Mouse (Mus musculus) forebrain, embryonic 12.5 days (tissue): ENCODE measurements around the gene Cdca4. TPM values are rescaled to one million over a fixed set of nuclear protein-coding genes. Genes with fewer than 3 reads are reported as not detected.

Experiments used
- ATAC-seq: fragments of 200-750 bp; cut with Nextera tagmentation; 2 replicates; pipeline ENCODE4 v1.8.0; 2017; ENCODE audit warnings: moderate TSS enrichment; ENCODE audit not compliant: low FRiP score
- H3K27ac ChIP-seq: fragments of 300-500 bp; sonication (generic); 2 replicates; pipeline ENCODE4 v1.5.1; 2016; ENCODE audit warnings: mild to moderate bottlenecking
- H3K27me3 ChIP-seq: fragments of 300-500 bp; sonication (generic); 2 replicates; pipeline ENCODE4 v1.6.1; 2016; ENCODE audit warnings: mild to moderate bottlenecking
- H3K36me3 ChIP-seq: fragments of 300-500 bp; sonication (generic); replicated peaks from 2 replicates; pipeline ENCODE4 v1.6.1; 2016; ENCODE audit warnings: mild to moderate bottlenecking
- H3K4me1 ChIP-seq: fragments of 300-500 bp; sonication (generic); 2 replicates; pipeline ENCODE4 v1.6.1; 2016
- H3K4me2 ChIP-seq: fragments of 300-500 bp; sonication (generic); 2 replicates; pipeline ENCODE4 v1.6.1; 2016; ENCODE audit warnings: mild to moderate bottlenecking, moderate library complexity
- H3K4me3 ChIP-seq: fragments of 300-500 bp; sonication (generic); replicated peaks from 2 replicates; pipeline ENCODE4 v1.5.1; 2016; ENCODE audit warnings: mild to moderate bottlenecking
- H3K9ac ChIP-seq: fragments of 300-500 bp; sonication (generic); 2 replicates; pipeline ENCODE4 v1.6.1; 2016; ENCODE audit warnings: mild to moderate bottlenecking
- H3K9me3 ChIP-seq: fragments of 300-500 bp; sonication (generic); 2 replicates; pipeline ENCODE4 v1.6.1; 2016
- WGBS: fragments of 180-500 bp; shearing (Covaris S2); methylation state at CpG from one replicate; pipeline ENCODE4 v1.1.7; 2016; 5-methylcytosine and 5-hydroxymethylcytosine counted together
- polyA plus RNA-seq: library from polyadenylated mRNA; unstranded; fragments of >200 nt; fragmentation: Nextera tagmentation; extraction: Ambion mirVana; gene quantifications from 2 replicates; pipeline ENCODE4 v1.2.1, GENCODE M21; 2016

Cdca4 gene
- polyA plus RNA-seq, 1 experiment from 2014 or later: 144 TPM

GRCm38 (mm10) chr12:112833527-112833926, 4.3 kb upstream of the Cdca4 start:
- 90% methylated on average over 6 of the region's 6 CpGs for WGBS
- Histone ChIP-seq H3K9ac (no peak overlapping the region), H3K27me3 (no peaks in the 10 kb centered on the region), H3K4me2 (no peak overlapping the region), H3K36me3 (peaks cover 18% of the 10 kb centered on the region), H3K4me1 (peaks cover 12% of the 10 kb centered on the region), H3K27ac (no peak overlapping the region), H3K4me3 (no peak overlapping the region), H3K9me3 (no peaks in the 10 kb centered on the region)
- ATAC-seq: no peak

DNA sequence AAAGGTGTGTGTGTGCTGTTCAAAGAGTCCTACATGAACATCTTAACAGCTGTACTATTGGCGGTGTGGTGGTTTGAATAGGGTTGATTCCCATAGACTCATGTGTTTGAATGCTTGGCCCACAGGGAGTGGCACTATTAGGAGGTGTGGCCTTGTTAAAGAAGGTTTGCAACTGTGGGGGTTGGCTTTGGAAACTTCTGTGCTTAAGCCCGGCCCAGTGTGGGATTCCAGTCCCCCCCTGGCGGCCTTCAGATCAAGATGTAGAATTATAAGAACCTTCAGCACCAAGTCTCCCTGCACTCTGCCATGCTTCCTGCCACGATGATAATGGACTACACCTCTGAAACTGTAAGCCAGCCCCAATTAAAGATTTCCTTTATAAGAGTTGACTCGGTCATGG, 3.2 kb upstream of the Cdca4 start:
- H3K4me1 ChIP-seq: peaks cover 19% of the 10 kb centered on the region
- no peak for ATAC-seq
- no peaks in the 10 kb centered on the region for H3K9me3 ChIP-seq
- H3K4me2 ChIP-seq: no peak overlapping the region
- no peak overlapping the region for H3K4me3 ChIP-seq
- no peaks in the 10 kb centered on the region for H3K27me3 ChIP-seq
- no peak overlapping the region for H3K27ac ChIP-seq
- H3K36me3 ChIP-seq: peaks cover 22% of the 10 kb centered on the region
- WGBS: 93% methylated on average over 5 of the region's 5 CpGs
- H3K9ac ChIP-seq: no peak overlapping the region

GRCm38 (mm10) chr12:112830570-112830969, 1.3 kb upstream of the Cdca4 start:
- Histone ChIP-seq H3K27me3 (no peaks in the 10 kb centered on the region), H3K27ac (no peak overlapping the region), H3K4me2 (peak overlapping the region; percentile 81), H3K9ac (peak overlapping the region; percentile 70), H3K4me3 (peak overlapping the region; percentile 95), H3K9me3 (no peaks in the 10 kb centered on the region), H3K4me1 (peaks cover 38% of the 10 kb centered on the region), H3K36me3 (peaks cover 39% of the 10 kb centered on the region)
- 80% methylated on average over 3 of the region's 3 CpGs for WGBS
- ATAC-seq: no peak

GRCm38 (mm10) chr12:112830141-112830540, 918 bp upstream of the Cdca4 start:
- WGBS: 34% methylated on average over 2 of the region's 2 CpGs
- ATAC-seq: peak; percentile 2; the same call in 1 of the 2 replicates
- Histone ChIP-seq H3K9me3 (no peaks in the 10 kb centered on the region), H3K27ac (peak overlapping the region; percentile 71), H3K4me1 (peaks cover 41% of the 10 kb centered on the region), H3K9ac (peak overlapping the region; percentile 70), H3K36me3 (peaks cover 42% of the 10 kb centered on the region), H3K27me3 (no peaks in the 10 kb centered on the region), H3K4me2 (peak overlapping the region; percentile 81), H3K4me3 (peak overlapping the region; percentile 95)

DNA sequence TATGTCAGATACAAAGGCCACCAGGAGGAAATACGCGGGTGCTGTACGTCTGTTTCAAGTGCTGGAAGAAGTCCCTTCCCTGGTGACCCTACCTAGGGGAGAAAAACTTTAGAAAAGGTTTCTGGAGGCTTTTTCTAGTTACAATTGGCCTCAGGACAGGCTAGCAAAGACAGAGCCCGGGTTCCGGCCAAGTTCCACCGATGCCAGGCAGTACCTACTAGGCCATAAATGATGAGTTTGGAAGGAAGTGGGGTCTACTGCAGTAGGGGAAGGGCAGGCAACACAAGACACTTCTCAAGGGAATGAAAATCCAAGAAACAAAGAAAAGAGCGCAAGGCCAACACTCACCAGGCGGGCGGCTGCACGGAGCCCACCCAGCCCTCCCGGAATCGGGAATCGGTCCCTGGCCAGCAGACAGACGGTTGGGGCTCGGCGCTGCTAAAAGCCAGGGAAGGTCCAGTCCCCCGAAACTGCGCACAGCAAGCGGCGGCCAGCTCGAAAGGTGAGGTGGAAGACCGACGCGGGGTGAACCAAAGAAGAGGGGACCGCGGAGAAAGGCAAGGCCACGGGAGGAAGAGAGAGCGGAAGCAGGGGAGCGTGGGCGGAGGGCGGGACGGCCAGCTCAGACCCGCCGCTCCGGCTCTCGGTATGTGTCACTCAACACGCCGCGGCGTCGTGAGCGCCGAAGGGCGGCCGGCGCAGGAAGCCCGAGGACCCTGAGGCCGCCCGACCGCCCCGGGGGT, 551 bp downstream of the Cdca4 start:
- peaks cover 56% of the 10 kb centered on the region for H3K36me3 ChIP-seq
- H3K4me1 ChIP-seq: peaks cover 55% of the 10 kb centered on the region
- WGBS: under 1% methylated on average over 51 of the region's 51 CpGs

GRCm38 (mm10) chr12:112825901-112826300, 3.3 kb downstream of the Cdca4 start:
- peak overlapping the region; percentile 88; the same call in 1 of the 2 replicates for H3K4me2 ChIP-seq
- ATAC-seq: no peak
- H3K27me3 ChIP-seq: no peaks in the 10 kb centered on the region
- peaks cover 63% of the 10 kb centered on the region for H3K4me1 ChIP-seq
- peaks cover 62% of the 10 kb centered on the region for H3K36me3 ChIP-seq
- H3K9ac ChIP-seq: 0 out of 2 replicates have a peak overlapping the region, but pooled peaks have one; percentile 99
- no peak overlapping the region for H3K27ac ChIP-seq
- 0 out of 2 replicates have a peak overlapping the region, but pooled peaks have one; percentile 2 for H3K4me3 ChIP-seq
- H3K9me3 ChIP-seq: no peaks in the 10 kb centered on the region
- WGBS: 92% methylated on average over 5 of the region's 5 CpGs

More for the DNA sequence above, 551 bp downstream of the Cdca4 start:
- ATAC-seq: peak; percentile 81
- peak overlapping the region; percentile 88 for H3K4me2 ChIP-seq
- H3K9ac ChIP-seq: peak overlapping the region; percentile 99
- no peaks in the 10 kb centered on the region for H3K27me3 ChIP-seq
- H3K4me3 ChIP-seq: peak overlapping the region; percentile 95
- no peaks in the 10 kb centered on the region for H3K9me3 ChIP-seq
- peak overlapping the region; percentile 96 for H3K27ac ChIP-seq

DNA sequence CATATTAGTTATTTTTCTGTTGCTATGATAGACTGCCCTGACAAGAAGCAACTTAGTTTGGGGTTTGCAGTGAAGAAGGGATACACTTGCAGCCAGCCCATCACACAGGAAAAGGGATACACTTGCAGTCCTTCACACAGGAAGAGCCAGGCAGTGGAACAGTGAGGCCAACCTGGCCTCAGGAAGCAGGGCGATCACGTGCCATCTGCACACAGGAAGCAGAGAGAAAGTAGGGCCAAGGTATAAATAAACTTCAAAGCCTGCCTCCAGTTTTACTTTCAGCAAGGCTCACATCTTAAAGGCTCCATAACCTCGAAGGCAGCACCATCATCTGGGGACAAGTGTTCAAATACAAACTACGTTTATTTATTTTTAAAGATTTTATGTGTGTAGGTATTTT, 6.0 kb downstream of the Cdca4 start:
- Histone ChIP-seq H3K9ac (peak overlapping the region; percentile 17; the same call in 1 of the 2 replicates), H3K9me3 (no peaks in the 10 kb centered on the region), H3K4me1 (peaks cover 55% of the 10 kb centered on the region), H3K4me3 (no peak overlapping the region), H3K36me3 (peaks cover 88% of the 10 kb centered on the region), H3K27me3 (no peaks in the 10 kb centered on the region), H3K4me2 (no peak overlapping the region), H3K27ac (no peak overlapping the region)
- no peak for ATAC-seq
- WGBS: 87% methylated on average over 4 of the region's 4 CpGs

GRCm38 (mm10) chr12:112822676-112823075, 6.5 kb downstream of the Cdca4 start:
- no peaks in the 10 kb centered on the region for H3K9me3 ChIP-seq
- H3K27ac ChIP-seq: no peak overlapping the region
- H3K27me3 ChIP-seq: no peaks in the 10 kb centered on the region
- no peak overlapping the region for H3K9ac ChIP-seq
- H3K36me3 ChIP-seq: peaks cover 92% of the 10 kb centered on the region
- WGBS: 90% methylated on average over 2 of the region's 2 CpGs
- H3K4me2 ChIP-seq: no peak overlapping the region
- H3K4me3 ChIP-seq: no peak overlapping the region
- ATAC-seq: no peak
- H3K4me1 ChIP-seq: peaks cover 50% of the 10 kb centered on the region

- ATAC-seq: no peak
- H3K4me3 ChIP-seq: no peak overlapping the region
- 93% methylated on average over 4 of the region's 4 CpGs for WGBS
- no peak overlapping the region for H3K27ac ChIP-seq
- H3K9ac ChIP-seq: no peak overlapping the region
- H3K27me3 ChIP-seq: no peaks in the 10 kb centered on the region
- H3K36me3 ChIP-seq: peaks cover 92% of the 10 kb centered on the region
- H3K4me2 ChIP-seq: no peak overlapping the region
- peaks cover 43% of the 10 kb centered on the region for H3K4me1 ChIP-seq
- no peaks in the 10 kb centered on the region for H3K9me3 ChIP-seq
These were observed 7.2 kb downstream of the Cdca4 start for GRCm38 (mm10) chr12:112821974-112822373.

DNA sequence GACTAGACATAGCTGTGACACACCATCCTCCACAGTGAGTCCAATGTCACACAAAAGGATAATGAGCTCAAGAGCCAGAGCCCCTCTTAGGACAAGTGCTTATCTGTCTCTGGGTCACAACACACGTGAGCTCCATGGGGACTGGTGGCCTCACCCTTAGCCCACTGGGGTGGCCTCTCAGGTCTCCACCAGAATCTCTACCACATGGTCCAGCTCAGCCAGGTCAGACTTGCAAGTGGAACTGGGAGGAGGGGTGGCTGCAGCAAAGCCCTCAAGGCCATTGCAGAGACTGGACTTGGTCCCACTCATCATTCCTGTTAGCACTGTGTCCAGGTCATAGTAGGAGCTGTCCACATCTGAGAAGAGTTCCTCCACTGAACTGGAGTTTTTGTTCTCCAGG, 8.0 kb downstream of the Cdca4 start:
- H3K27ac ChIP-seq: no peak overlapping the region
- H3K4me1 ChIP-seq: peaks cover 35% of the 10 kb centered on the region
- H3K36me3 ChIP-seq: peaks cover 88% of the 10 kb centered on the region
- 43% methylated on average over 1 of the region's 1 CpGs for WGBS
- no peak for ATAC-seq
- no peaks in the 10 kb centered on the region for H3K27me3 ChIP-seq
- no peak overlapping the region for H3K4me3 ChIP-seq
- no peaks in the 10 kb centered on the region for H3K9me3 ChIP-seq
- no peak overlapping the region for H3K4me2 ChIP-seq
- H3K9ac ChIP-seq: no peak overlapping the region

DNA sequence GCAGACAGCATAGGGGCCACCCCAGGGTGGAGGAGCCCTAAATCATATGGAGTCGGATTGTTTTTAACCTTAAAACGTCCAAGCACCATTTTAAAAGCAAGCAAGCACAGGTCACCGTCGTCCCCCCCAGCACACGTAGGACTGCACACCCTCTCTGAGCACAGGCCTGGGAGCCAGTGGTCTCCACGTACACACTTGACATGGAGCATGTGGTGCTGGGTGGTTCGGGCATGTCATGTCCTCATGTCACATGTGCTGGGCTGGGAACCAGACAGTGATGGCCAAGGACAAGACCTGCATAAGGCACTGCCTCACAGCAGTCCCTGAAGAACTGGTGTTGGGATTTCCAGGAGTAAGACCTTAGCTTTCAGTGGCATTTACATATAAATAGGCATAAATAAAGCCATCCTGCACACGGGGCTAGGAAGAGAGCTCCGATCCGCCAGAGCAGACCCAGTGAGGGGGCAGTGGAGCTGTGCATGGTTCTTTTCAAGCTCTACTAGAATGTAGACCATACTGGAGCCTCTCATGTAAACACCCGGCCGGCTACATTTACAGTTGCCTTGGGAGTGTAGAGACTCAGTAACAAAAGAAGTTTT, 8.7 kb downstream of the Cdca4 start:
- ATAC-seq: no peak
- no peaks in the 10 kb centered on the region for H3K9me3 ChIP-seq
- H3K36me3 ChIP-seq: peaks cover 89% of the 10 kb centered on the region
- no peak overlapping the region for H3K9ac ChIP-seq
- H3K27ac ChIP-seq: no peak overlapping the region
- no peaks in the 10 kb centered on the region for H3K27me3 ChIP-seq
- 79% methylated on average over 12 of the region's 12 CpGs for WGBS
- no peak overlapping the region for H3K4me2 ChIP-seq
- H3K4me3 ChIP-seq: no peak overlapping the region
- H3K4me1 ChIP-seq: peaks cover 28% of the 10 kb centered on the region; the same call in 1 of the 2 replicates

GRCm38 (mm10) chr12:112819057-112819662, 10.1 kb downstream of the Cdca4 start:
- no peak for ATAC-seq
- Histone ChIP-seq H3K4me2 (no peak overlapping the region), H3K9ac (no peak overlapping the region), H3K27ac (no peak overlapping the region), H3K36me3 (peaks cover 90% of the 10 kb centered on the region), H3K9me3 (no peaks in the 10 kb centered on the region), H3K27me3 (no peaks in the 10 kb centered on the region), H3K4me3 (no peak overlapping the region), H3K4me1 (peaks cover 16% of the 10 kb centered on the region; the same call in 1 of the 2 replicates)
- 93% methylated on average over 8 of the region's 8 CpGs for WGBS
